Mouse (Mus musculus): Measurements from ENCODE around the gene Mars2. TPM values are rescaled to one million over a fixed set of nuclear protein-coding genes. Genes with fewer than 3 reads are reported as not detected.

Gene Mars2
- total and polyA plus RNA-seq, 2 experiments from 2014 or later = 2.4 to 9.3 TPM

- DNase-seq (ENCODE audit: low spot score) (no peak), ATAC-seq (no peak)
- no peaks in the 10 kb centered on the region for H3K27me3 ChIP-seq (ENCODE audit: insufficient read depth, low read length)
- no peaks in the 10 kb centered on the region for H3K9me3 ChIP-seq (ENCODE audit: low read length)
- WGBS = 45% methylated on average over 1 of the region's 1 CpGs
- no peak overlapping the region for H3K9ac ChIP-seq (replicated peaks; ENCODE audit: low read length)
- no peaks in the 10 kb centered on the region; the same call in 1 of the 2 replicates for H3K4me1 ChIP-seq (ENCODE audit: insufficient read depth, low read length)
- TF ChIP-seq CTCF (IDR thresholded peaks at IDR 0.05; ENCODE audit: low read depth) = no peak
- no peaks in the 10 kb centered on the region for H3K36me3 ChIP-seq (ENCODE audit: insufficient read depth, low read length)
- H3K4me2 ChIP-seq (ENCODE audit: low read depth, low read length) = no peak overlapping the region
- H3K27ac ChIP-seq = no peak overlapping the region
- no peak overlapping the region for H3K4me3 ChIP-seq (ENCODE audit: low read length)
These were observed 9.6 kb upstream of the Mars2 start for GRCm38 (mm10) chr1:55227376-55227775.

- Histone ChIP-seq H3K4me2 (ENCODE audit: low read depth, low read length) (no peak overlapping the region), H3K4me3 (ENCODE audit: low read length) (no peak overlapping the region), H3K9me3 (ENCODE audit: low read length) (no peaks in the 10 kb centered on the region), H3K27ac (no peak overlapping the region), H3K27me3 (ENCODE audit: insufficient read depth, low read length) (no peaks in the 10 kb centered on the region), H3K36me3 (ENCODE audit: insufficient read depth, low read length) (no peaks in the 10 kb centered on the region), H3K9ac (replicated peaks; ENCODE audit: low read length) (no peak overlapping the region), H3K4me1 (ENCODE audit: insufficient read depth, low read length) (no peaks in the 10 kb centered on the region; the same call in 1 of the 2 replicates)
- no peak for DNase-seq (ENCODE audit: low spot score)
- TF ChIP-seq CTCF (IDR thresholded peaks at IDR 0.05; ENCODE audit: low read depth) = no peak
- no peak for ATAC-seq
- whole genome bisulfite sequencing = 89% methylated on average over 8 of the region's 8 CpGs
These were observed 8.6 kb upstream of the Mars2 start for GRCm38 (mm10) chr1:55228256-55228884.

GRCm38 (mm10) chr1:55234910-55235520 is 2.0 kb upstream of the Mars2 start:
- no peak for TF ChIP-seq CTCF (IDR thresholded peaks at IDR 0.05; ENCODE audit: low read depth)

GRCm38 (mm10) chr1:55236487-55236886 is 490 bp upstream of the Mars2 start:
- H3K4me3 ChIP-seq (ENCODE audit: low read length) = peak overlapping the region; percentile 70
- no peak overlapping the region for H3K27ac ChIP-seq
- H3K36me3 ChIP-seq (ENCODE audit: insufficient read depth, low read length) = no peaks in the 10 kb centered on the region
- ATAC-seq (no peak), DNase-seq (ENCODE audit: low spot score) (no peak)
- no peaks in the 10 kb centered on the region for H3K27me3 ChIP-seq (ENCODE audit: insufficient read depth, low read length)
- peak overlapping the region; percentile 93 for H3K4me2 ChIP-seq (ENCODE audit: low read depth, low read length)
- H3K4me1 ChIP-seq (ENCODE audit: insufficient read depth, low read length) = peaks cover 25% of the 10 kb centered on the region
- peak overlapping the region; percentile 60; the same call in 1 of the 2 replicates for H3K9ac ChIP-seq (replicated peaks; ENCODE audit: low read length)
- TF ChIP-seq CTCF (IDR thresholded peaks at IDR 0.05; ENCODE audit: low read depth) = no peak
- WGBS = 35% methylated on average over 5 of the region's 5 CpGs
- no peaks in the 10 kb centered on the region for H3K9me3 ChIP-seq (ENCODE audit: low read length)

More at GRCm38 (mm10) chr1:55234910-55235520, 2.0 kb upstream of the Mars2 start:
- 58% methylated on average over 16 of the region's 16 CpGs for WGBS
- Histone ChIP-seq H3K9me3 (ENCODE audit: low read length) (no peaks in the 10 kb centered on the region), H3K36me3 (ENCODE audit: insufficient read depth, low read length) (no peaks in the 10 kb centered on the region), H3K27ac (no peak overlapping the region), H3K4me1 (ENCODE audit: insufficient read depth, low read length) (peaks cover 15% of the 10 kb centered on the region), H3K4me3 (ENCODE audit: low read length) (no peak overlapping the region), H3K9ac (replicated peaks; ENCODE audit: low read length) (no peak overlapping the region), H3K4me2 (ENCODE audit: low read depth, low read length) (no peak overlapping the region), H3K27me3 (ENCODE audit: insufficient read depth, low read length) (no peaks in the 10 kb centered on the region)
- no peak for ATAC-seq
- DNase-seq (ENCODE audit: low spot score) = no peak

GRCm38 (mm10) chr1:55237643-55238161 is 725 bp downstream of the Mars2 start:
- H3K9me3 ChIP-seq (ENCODE audit: low read length) = no peaks in the 10 kb centered on the region
- no peaks in the 10 kb centered on the region for H3K36me3 ChIP-seq (ENCODE audit: insufficient read depth, low read length)
- H3K4me3 ChIP-seq (ENCODE audit: low read length) = peak overlapping the region; percentile 70
- DNase-seq (ENCODE audit: low spot score) (peak; percentile 33), ATAC-seq (no peak; the same call in 1 of the 2 replicates)
- H3K27ac ChIP-seq = peak overlapping the region; percentile 88
- H3K9ac ChIP-seq (replicated peaks; ENCODE audit: low read length) = peak overlapping the region; percentile 60
- WGBS = under 1% methylated on average over 23 of the region's 23 CpGs
- no peak for TF ChIP-seq CTCF (IDR thresholded peaks at IDR 0.05; ENCODE audit: low read depth)
- H3K4me2 ChIP-seq (ENCODE audit: low read depth, low read length) = peak overlapping the region; percentile 93
- H3K4me1 ChIP-seq (ENCODE audit: insufficient read depth, low read length) = peaks cover 31% of the 10 kb centered on the region
- H3K27me3 ChIP-seq (ENCODE audit: insufficient read depth, low read length) = no peaks in the 10 kb centered on the region

- peak overlapping the region; percentile 70 for H3K4me3 ChIP-seq (ENCODE audit: low read length)
- H3K9me3 ChIP-seq (ENCODE audit: low read length) = no peaks in the 10 kb centered on the region
- peak overlapping the region; percentile 88; the same call in 1 of the 2 replicates for H3K27ac ChIP-seq
- H3K9ac ChIP-seq (replicated peaks; ENCODE audit: low read length) = peak overlapping the region; percentile 60
- peak overlapping the region; percentile 93 for H3K4me2 ChIP-seq (ENCODE audit: low read depth, low read length)
- H3K27me3 ChIP-seq (ENCODE audit: insufficient read depth, low read length) = no peaks in the 10 kb centered on the region
- no peaks in the 10 kb centered on the region for H3K36me3 ChIP-seq (ENCODE audit: insufficient read depth, low read length)
- TF ChIP-seq CTCF (IDR thresholded peaks at IDR 0.05; ENCODE audit: low read depth) = no peak
- WGBS = 12% methylated on average over 13 of the region's 13 CpGs
- ATAC-seq (no peak), DNase-seq (ENCODE audit: low spot score) (peak; percentile 9)
- H3K4me1 ChIP-seq (ENCODE audit: insufficient read depth, low read length) = peaks cover 31% of the 10 kb centered on the region
These were observed 1.5 kb downstream of the Mars2 start for GRCm38 (mm10) chr1:55238496-55238895.
